Mouse (Mus musculus): ENCODE measurements around the gene Ccnb1ip1.

Ccnb1ip1 gene

DNA sequence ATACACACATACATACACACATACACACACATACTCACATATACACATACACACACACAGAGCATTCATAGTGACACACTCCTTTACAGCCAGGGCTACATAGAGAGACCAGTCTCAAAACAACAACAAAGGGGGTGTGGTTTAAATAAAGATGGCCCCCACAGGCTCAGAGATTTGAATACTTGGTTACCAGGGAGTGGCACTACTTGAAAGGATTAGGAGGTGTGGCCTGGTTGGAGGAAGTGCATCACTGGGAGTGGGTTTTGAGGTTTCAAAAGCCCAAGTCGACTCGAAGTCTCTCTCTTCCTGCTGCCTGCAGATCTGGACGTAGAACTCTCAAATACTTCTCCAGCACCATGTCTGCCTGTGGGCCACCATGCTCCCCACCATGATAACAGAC, 25.4 kb downstream of the Ccnb1ip1 start:
- no peak for DNase-seq

DNA sequence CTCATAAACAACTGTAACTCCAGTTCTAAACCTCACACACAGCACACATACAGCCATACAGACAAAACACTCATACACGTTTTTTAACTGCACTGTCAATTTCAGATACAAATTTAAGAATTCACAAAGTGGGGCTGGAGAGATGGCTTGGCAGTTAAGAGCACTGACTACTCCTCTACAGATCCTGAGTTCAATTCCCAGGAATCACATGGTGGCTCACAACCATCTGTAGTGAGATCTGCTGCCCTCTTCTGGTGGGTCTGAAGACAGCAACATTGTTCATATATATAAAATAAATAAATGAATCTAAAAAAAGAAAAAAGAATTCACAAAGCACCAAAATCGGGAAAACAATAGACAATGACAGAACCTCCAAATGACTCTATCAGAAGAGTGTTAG, 36.2 kb downstream of the Ccnb1ip1 start:
- DNase-seq = no peak

DNA sequence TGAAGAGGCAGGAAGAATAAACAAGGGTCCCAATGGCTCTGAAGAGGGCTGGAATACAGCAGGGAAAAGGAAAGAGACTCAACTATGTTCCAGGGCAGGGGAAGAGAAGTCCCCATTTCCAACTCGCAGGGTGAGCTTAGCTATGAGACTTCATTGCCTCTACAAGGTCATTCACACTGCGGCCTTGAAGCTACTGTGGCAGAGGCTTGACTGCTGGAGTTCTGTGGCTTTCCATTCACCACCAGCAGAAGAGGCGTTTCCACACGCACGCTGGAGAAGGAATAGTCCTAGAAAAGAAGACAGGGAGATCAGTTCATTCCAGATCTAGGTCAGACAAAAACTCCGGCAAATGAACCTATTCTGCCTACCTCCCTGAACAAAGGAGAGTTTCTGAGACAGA, 41.8 kb downstream of the Ccnb1ip1 start:
- DNase-seq = no peak

DNA sequence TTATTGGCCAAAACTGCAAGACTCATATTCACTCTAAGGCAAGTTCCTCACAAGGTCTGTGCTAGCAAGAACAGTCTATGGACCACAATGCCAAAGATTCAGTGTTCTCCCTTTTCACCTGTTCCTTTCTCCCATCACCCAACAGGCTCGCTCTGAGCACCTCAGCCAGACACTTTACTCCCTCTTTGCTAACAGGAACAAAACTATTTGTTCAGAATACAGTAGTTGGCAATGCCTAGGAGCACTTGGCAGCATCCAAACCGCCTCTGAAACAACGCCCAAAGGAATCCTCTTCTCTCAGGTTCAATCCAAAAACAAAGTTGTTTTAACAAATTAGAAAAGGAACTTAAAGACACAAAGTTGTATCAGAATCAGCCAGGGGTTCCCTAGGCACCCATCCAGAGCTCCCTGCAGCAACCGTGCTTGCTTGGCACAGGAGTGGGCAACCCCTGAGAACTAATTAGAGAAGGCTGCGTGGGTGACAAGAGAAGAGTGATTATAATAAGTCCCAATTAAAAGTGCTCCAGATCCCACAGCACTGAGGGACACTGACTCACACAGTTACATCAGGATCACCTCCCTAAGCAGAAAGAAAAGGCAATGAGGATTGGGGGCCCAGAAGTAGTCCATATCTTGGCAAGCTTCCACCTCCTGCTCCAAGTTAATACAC, 49.0 kb downstream of the Ccnb1ip1 start:
- no peak for DNase-seq

DNA sequence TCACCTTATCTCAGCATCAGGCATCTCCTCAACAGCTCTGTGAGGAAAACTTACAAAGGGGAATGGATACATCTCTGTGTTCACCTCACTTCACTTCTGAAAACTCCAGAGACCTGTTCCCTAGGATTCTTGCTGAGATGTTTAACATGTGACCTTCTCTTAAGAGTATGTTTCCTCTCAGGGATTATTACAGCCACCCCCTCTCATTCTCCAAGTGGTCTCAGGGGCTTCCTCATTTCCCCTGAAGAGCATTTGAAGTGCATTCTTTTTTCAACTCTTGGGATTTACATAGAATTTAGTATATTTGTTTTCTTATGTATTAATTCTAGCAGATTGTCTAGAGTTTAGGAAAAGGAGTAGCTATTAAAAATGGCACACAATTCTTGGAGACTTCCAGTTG, 62.5 kb downstream of the Ccnb1ip1 start, which contains the start of gene Olfr749:
Gene Olfr749, minus strand, starts transcription at position 101 of the 400 bp plus-strand sequence.
- DNase-seq = no peak

DNA sequence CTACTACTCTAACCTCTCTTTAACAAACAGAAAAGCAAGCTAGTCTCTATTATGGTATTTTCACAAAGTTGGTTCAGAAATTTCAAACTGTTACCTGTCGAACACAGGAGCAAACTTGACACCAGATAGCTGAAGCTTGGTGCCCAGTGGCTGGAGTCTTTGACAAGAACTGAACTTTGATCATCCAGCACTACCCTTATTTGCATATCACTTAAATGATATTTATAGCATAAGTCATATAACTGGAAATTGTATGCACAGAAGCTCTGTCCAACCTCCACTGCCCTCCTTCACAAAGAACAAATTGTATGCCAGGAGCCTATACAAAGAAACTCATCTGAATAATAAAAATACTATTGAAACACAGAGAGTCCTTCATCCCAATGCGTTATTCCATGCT, 65.9 kb downstream of the Ccnb1ip1 start:
- DNase-seq = no peak

DNA sequence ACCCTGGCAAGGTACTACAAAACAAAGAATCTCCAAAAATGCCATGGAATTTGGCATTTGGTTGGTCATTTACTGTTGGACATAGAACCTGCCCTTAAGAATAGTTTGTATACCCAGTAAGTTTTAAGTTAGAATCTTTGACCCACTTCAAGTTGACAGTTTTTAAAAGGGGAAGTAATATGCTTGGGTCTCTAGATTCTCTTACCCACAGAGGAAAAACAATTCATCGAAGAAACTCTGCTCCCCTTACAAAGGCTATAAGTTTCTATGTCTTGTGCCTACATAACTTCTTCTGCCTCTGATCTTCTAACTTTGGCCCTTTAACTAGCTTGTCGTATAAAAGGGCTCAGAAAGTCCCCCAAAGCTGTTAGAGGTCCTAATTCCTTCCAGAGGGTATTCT, 67.2 kb downstream of the Ccnb1ip1 start:
- DNase-seq = no peak
